Mouse (Mus musculus): ENCODE results near the gene Gm5741.
A peak's percentile ranks its signal among the peaks of the same experiment; 100 is the strongest.

Gm5741 gene

DNA sequence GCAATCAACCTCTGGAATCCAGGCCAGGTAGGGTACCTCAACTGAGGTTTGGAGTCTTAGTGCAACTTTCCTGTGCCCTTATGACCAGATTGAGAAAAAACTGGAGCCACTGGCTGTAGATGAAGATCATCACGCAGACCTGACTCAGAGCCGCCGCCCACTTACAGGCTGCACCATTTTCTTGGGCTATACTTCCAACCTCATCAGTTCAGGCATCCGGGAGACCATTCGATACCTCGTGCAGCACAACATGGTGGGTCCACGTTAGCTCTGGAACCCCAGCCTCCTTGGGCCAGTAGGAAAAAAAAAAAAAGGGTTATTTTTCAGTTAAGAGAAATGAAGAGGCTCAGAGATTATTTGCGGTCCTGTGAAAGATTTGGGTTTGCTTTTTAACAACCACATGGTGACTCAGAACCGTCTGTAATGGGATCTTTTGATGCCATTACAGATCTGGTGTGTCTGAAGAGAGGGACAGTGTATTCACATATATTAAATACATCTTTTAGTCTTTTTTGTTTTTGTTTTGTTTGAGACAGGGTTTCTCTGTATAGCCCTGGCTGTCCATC is 4.7 kb upstream of the Gm5741 start:
- no peak for DNase-seq

DNA sequence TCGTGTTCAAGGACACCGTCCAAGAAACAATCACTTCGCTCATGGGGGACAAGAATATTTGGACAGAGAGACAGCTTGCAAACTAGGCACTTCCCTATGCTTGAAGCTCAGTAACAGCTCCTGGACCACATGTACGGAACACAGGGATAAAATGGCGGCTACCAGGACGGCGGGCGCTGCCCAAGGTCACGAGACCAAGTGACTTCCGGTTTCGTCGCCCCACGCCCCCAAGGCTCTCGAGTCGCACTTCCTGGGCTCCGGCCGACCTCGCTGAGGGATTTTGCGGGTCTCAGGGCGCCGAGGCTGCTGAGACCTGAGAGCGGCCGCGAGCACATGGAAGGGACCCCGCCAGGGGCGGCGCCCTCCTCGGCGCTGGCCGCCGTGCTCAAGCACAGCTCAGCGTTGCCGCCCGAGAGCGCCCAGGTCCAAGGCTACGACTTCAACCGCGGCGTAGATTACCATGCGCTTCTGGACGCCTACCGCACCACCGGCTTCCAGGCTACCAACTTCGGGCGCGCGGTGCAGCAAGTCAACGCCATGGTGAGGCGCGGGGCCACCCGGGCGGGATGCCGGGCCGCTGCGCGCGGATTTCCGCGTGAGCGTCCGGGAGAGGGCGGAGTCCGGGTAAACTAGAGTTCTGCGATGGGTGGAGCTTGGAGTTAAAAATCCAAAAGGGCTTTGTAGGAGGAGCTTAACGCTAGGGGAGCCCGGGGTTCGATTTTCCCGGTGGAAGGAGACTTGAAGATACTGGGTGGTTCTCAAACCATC is 3.9 kb upstream of the Gm5741 start, which contains the start of gene Dhps:
Gene Dhps, plus strand, starts transcription at position 244 of the 768 bp plus-strand sequence.
- peak; percentile 94 to 95 for DNase-seq

DNA sequence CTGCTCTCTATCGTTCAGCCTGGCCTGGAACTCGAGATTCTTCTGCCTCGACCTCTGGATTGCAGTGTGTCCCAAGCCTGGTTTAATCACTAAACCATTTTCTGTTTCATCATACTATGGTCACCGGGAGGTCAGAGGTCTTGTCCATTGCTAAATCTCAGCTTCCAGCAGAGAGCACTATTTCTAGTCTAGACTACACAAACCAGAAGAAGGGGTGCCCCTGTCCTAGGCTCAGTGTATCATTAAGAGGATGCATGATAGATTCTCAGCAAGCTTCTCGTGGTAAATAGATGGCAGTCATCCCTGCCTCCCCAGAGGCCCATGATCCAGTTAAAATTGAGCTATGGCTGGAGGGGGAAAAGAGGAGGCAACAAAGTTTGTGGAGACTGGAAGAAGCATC is 3.3 kb upstream of the Gm5741 start:
- peak in 1 of 2 experiments; percentile 46 for DNase-seq

DNA sequence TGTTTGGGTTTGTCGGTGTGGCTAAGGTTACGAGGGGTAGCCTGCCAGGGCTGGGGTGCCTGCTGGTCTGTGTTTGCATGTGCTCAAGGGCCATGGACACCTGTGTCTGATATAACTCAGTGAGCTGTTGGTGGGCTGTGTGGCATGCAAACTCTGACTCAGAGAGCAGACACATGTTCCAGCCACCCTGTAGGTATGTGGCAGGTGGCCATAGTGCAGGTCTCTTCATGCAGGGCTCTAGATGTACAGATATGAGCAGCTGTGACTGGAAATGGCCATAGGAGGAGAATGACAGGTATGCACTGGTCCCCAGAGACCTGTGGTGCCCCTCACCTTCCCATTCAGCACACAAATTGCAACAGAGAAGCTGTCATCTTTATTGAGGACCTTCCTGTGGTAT is 627 bp downstream of the Gm5741 start:
- DNase-seq: no peak

DNA sequence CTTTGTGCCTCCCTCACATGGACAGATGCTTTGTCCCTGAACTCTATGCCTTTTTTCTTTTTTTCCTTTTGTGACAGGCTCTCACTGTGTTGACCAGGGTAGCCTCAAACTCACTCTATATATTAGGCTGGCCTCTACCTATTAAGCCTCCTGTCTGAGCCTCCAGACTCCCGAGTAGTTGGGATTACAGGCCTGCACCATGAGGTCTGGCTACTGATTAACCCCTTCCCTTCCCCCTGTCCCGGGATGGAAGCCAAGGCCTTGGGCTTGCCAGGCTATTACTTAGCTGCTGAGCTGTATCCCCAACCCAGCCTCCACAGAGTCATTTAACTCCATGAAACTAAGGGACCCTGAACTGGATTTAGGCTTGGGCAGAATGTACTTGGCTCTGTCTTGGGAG is 2.6 kb downstream of the Gm5741 start:
- peak; percentile 85 to 92 for DNase-seq

DNA sequence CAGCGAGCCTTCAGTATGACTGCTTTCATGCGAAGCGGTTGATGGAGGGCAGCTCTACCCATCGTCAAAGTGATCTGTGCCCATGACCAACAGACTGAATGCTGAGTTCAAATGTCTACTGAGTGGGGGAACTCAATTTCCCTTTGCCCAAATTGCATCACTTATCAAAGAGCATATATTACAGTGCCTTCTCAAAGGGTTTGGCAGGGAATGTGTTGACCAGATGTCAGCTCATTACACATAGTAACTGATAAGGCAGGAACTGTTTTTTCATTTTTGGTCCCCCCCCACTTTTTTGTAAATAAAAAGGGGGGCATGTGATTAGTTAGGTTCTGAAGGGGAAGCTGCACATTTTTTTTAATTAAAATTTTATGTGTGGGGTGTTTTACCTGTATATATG is 5.2 kb downstream of the Gm5741 start:
- DNase-seq: no peak

DNA sequence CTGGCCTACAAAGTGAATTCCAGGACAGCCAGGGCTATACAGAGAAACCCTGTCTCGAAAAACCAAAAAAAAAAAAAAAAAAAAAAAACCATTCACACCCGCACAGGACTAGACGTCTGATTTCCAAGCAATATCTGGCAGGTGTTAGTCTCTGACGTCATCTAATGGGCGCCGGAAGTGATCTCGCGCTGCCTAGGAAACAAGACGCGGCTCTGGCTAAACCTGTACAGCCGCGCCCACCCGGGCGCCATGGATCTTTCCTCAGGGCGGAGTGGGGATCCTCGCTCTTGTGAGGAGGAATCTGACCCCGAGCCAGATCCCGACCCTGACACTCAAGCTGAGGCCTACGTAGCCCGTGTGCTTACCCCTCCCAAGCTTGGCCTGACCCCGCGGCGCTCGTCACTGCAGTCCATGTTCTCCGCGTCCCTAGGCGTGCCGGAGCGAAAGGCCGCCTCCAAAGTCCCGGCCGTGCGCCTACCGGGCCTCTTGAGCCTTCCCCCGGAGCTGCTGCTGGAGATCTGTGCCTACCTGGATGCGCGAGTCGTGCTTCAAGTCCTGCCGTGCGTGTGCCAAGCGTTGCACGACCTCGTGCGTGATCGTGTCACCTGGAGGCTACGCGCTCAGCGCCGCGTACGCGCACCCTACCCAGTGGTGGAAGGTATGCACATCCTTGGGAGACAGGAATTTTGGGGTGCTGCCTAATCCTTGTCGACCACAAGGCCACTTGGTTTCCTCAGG is 7.7 kb downstream of the Gm5741 start, which contains the start of gene Fbxw9:
Gene Fbxw9, plus strand, starts transcription at position 177 of the 738 bp plus-strand sequence.
- peak; percentile 94 to 95 for DNase-seq

DNA sequence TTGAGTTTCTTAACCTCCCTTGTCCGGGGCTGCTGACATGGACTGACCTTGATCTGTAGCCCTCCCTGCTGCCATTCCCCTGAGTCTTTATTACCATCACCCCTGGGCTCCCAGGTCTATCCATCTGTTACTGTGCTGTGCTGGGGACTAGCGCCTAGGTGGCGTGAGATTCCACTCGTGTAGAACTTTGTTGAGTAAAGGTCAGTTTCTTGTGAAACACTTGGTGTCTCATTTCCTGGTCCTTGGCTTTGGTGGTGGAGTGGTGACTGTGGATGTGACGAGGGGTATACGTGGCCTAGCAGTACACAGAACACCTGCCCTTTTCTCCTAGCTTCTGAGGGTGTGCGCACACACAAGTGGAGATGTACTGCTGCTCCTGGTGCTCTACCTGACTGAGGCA is 10.4 kb downstream of the Gm5741 start:
- no peak for DNase-seq

DNA sequence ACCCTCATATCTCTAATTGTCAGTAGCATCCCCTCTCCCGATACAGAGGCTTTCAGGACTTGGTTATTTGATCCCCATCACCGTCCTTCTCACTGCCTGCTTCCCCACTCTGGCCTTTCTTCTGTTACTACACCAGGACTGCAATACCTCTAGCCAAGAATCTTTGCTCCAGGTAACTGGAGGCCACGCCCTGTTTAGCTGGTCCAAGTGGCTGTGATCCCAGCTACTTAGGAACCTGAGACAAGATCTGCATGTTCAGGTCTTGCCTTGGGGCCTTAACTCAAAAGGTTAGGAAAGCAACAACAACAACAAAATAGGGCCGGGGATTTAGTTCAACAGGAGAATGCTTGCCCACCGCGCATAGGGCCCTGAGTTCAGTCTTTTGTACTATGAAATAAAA is 24.2 kb downstream of the Gm5741 start:
- DNase-seq: no peak

DNA sequence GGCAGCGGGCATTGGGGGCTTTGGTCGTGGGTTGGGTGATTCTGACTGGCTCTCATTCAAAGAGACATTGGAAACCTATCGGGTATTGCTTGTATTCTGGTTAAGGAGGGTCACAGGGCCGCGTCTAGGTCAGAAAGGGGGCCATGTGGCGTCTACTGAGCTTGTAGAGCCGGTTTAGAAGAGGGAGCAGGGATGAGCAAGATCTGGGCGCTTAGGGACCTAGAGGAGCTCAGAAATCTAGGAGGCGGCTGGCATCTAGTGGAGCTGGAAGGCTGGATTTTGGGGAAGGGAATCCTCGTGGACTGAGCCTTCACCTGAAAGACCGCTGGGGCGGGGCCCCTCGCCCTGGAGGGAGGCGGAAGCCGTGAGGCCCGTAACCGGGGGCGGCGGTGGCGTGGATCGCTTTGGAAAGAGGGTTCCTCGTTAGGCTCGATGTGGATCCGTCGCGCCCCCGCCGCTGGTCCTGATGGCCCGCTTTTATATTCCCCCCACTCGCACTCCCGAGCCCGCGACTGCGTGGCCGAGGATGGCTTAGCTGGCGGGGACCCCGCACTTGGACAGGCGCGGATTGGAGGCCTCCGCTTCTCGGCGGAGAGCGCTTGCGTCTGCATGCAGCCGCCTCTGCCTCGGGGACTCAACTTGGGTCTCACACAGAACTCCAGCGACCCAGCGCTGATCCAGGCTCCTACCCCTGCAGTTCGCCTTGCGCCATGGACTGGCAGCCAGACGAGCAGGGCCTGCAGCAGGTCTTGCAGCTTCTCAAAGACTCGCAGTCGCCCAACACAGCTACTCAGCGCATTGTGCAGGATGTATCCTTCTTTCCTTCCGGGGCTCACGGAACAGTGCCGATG is 29.9 kb downstream of the Gm5741 start:
- peak; percentile 28 to 66 for DNase-seq

DNA sequence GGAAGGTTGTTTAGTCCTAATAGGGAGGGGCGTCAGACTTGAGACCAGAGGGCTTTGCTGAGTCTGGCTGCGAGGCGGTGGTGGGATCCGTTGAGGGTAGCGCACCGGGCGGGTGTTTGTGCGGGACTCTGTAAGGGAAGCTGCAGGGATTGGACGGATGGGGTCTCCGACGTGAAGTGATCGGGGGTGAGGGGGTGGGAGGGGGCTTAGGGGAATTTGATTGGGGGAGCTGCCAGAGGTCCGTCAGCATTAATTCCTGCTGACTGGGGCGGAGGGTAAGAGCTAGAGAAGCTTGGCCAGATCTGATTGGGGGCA is 30.5 kb downstream of the Gm5741 start:
- DNase-seq: no peak

DNA sequence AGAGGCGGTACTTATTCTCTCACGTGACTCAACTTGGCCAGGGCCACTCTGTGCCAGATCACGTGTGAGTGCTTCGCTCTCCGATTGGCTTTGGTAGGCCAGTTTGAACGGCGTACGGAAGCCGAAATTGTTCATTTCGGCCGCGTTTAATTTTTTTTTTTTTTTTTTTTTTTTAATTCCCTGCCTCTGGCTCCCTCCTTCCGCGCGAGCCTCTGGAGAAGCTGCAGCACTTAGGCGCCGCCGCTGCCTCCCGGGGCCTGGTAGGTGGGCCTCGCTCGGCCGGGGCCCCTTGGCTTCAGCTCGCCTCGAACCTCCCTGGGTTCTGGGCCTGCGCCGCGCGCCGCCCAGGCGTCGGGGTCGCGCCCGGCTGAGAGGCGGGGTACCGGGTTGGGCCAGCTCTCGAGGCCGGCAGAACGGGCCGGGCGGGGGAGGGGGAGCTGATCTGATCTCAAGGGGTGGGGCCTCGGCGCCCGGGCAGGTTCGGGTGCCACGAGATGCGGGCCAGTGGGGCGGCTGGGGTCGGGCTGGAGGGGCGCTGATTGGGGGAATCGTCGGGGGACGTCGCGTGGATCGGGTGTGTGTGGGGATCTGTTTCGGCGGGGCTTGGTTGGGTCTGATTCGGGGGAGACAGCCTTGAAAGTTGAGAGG is 30.9 kb downstream of the Gm5741 start, which contains the start of gene Tnpo2:
Gene Tnpo2, plus strand, starts transcription at position 198 of the 648 bp plus-strand sequence.
- peak; percentile 95 to 98 for DNase-seq

DNA sequence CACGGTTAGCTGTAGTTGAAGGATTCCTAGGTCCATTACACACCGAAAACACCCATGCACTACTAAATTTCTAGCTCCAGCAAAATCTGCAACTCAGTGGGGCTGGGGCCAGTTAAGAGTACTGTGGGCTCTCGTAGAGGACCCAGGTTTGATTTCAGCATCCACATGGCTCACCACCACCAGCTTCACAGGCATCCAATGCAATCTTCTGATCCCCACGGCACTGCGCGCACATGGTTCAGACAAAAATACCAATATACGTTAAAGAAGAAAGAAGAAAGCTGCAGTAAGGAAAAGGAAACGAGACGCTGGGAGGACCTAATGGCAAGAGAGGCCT is 31.4 kb downstream of the Gm5741 start:
- no peak for DNase-seq

DNA sequence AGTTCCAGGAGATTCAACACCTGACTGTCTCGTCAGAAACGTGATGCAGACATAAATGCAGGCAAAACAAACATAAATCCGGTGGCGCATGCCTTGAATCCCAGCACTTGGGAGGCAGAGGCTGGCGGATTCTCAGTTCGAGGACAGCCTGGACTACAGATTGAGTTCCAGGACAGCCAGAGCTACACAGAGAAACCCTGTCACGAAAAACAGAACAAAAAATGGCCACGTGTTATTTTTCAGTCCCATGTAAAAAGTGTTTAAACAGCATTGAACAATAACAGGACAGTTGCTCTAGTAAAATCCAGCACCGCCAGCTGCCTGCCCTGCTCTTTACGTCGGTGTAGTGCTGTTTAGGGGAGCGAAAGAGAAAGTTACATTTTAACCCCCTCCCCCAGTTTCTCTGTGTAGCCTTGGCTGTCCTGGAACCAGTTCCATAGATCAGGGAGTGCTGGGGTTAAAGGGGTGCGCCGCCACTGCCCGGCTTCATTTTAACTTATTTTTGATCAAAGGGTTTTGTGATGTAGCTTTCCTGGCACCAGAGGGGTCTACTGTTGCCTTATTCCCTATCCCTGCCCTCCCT is 32.0 kb downstream of the Gm5741 start:
- peak; percentile 34 to 44 for DNase-seq

DNA sequence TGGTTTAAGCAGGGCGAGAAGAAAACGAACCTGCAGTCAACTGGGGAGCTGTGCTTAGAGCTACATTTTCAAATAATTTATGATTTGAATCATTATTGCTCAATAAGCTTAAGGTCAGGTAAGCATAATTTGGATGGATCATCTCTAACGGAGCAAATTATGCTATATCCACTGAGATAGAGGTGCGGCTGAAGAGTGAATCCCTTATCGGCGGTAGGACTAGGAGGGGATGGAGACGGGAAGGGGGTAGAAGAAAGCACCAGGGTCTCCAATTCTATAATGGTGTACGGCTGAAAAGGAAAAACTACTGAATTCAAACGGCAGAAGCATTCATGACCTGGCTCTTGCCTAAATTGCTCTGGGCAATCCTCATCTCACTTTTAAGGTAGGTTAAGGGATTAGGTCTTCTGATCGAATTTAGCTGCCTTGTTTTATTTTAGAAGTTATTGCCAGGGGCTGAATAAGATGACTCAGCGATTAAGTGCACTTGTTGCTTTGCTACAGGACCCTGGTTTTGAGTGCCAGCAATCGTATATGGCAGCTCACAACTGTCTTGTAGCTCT is 32.5 kb downstream of the Gm5741 start:
- DNase-seq: no peak

DNA sequence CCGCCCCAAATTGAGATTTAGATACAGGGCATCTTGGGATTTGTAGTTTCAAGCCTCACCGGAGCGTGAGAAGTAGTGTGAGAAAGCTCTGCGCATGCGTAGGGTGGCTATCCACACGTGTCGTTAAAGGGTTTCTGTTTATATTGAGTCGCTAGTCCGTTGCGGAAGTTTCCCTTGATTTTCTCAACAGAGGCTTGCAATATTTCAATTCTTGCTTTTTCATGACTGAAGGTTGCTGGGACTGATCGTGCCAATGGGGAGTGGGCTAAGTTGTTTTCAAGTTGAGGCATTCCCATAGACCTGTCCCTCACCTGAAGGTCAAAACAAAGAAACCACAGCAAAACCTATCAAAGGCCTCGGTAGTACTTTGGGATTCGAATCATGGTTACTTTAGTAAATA is 33.0 kb downstream of the Gm5741 start:
- peak; percentile 89 to 91 for DNase-seq

DNA sequence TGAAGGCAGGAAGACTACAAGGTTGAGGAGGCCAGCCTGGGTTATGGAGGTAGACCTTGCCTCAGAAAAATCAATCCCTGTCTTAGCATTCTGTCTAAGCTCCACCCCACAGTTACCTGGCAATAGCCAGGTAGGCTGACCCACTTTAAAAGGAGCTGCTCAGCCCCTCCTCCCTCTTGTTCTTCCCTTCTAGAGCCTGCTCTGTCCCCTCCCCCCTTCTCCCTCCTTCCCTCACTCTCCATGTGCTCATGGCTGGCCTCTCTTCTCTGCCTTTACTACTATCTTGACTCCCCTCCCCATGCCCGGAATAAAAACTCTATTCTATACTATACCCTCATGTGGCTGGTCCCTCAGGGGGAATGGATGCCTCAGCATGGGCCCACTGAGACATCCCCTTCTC is 33.9 kb downstream of the Gm5741 start:
- DNase-seq: peak; percentile 40 to 58

DNA sequence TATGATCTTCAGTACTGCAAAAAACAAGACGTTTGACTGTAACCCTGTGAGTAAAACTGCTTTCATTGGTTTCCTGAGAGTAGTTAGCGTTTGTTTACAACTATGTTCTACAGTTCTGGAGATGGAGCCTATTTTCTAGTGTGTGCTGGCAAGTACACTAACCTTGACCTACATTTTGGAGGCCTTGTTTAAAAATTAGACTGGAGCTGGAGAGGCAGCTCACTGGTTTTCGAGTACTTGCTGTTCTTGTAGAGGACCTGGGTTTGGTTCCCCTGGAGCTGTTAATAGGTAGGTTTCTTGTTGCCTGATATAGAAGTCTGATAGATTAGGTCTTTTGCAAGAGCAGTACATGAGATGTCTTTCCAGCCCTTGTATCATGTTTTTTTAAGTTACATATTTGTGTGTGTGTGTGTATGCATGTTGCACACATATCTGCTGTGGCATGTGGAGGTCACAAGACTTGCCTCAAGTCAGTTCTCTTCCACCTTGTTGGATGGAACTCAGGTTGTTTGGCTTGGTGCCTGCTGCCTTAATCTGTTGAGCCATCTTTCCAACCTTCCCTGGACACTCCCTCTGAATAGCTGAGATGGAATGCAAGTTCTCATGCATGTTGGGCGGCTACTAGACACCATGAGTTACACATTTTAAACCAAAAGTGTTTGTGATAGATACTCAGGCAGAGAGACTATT is 35.0 kb downstream of the Gm5741 start:
- DNase-seq: peak; percentile 69 to 75

DNA sequence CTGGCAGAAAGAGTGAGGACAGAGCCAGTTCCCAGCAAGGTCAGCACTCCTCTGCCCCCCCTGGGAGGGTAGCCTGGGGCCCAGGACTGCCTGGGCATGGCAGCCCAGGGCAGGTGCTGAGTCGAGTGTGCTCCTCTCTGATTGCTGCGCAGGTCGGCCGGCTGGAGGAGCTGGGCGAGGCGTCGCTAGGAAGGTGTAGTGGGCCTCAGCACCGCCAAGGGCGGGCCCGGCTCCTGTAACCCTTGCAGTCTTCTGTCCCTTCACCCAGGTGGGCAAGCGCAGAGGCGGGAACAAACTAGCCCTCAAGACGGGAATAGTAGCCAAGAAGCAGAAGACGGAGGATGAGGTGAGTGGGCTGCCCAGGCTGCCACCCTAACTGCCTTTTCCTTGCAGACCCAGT is 38.5 kb downstream of the Gm5741 start:
- DNase-seq: peak in 1 of 2 experiments; percentile 46

DNA sequence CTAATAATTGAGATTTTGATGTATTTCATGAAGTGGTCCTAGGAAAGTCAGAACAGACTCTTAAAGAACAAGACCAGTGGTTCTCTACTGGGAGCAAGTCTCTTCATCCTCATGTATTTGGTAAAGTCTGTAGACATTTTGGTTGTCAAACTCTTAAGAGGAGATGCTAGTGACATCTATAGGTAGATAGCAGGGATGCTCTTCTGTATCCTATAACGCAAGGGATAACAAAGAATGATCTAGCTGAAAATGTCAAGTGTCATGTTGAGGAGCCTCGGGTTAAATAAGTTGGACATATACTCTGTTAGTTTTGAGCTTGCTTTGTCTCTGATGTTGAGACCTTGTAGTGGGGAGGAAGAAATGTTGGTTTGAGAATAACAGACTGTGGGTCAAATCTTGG is 39.9 kb downstream of the Gm5741 start:
- no peak for DNase-seq

DNA sequence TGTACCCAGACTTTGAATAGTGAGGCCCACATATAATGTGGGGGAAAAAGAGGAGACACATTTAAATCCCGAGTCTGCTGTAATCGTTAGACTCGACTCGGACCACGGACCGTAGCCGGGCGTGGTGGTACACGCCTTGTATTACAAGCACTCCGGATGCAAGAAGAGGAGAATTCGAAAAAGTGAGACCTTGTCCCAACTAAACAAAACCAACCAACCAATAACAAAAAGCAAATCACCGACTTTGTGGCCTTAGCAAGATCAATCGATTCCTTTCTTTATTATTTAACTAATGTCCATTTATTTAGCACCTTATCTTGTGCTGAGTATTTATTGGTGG is 40.3 kb downstream of the Gm5741 start:
- DNase-seq: peak in 1 of 2 experiments; percentile 33

All from kidney, postnatal 25 days (tissue).